Mouse (Mus musculus): ENCODE measurements around the gene Ddi2. TPM values are rescaled to one million over a fixed set of nuclear protein-coding genes. Genes with fewer than 3 reads are reported as not detected.

Ddi2 gene
- total RNA-seq, 1 experiment from 2014 or later, result 29.2 TPM

DNA sequence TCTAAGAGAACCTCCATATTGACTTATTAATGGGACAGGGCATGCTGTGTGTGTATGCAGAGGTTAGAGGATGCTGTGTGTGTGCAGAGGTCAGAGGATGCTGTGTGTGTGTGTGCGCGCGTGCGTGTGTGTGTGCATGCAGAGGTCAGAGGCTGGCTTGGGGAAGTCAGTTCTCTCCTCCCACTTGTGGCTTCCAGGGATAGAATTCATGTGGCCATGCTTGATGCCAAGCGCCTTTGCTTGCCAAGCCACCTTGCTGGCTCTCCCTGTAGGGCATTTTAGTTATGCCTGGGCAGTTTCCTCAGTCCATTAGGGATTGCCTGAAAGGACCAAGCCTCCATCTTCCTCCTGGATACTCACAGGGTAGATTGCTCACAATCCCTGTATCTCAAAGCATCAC lies 86.5 kb downstream of the Ddi2 start:
- ATAC-seq (ENCODE audit: extremely low read depth, insufficient number of reproducible peaks, low FRiP score, poor library complexity, severe bottlenecking), result no peak

DNA sequence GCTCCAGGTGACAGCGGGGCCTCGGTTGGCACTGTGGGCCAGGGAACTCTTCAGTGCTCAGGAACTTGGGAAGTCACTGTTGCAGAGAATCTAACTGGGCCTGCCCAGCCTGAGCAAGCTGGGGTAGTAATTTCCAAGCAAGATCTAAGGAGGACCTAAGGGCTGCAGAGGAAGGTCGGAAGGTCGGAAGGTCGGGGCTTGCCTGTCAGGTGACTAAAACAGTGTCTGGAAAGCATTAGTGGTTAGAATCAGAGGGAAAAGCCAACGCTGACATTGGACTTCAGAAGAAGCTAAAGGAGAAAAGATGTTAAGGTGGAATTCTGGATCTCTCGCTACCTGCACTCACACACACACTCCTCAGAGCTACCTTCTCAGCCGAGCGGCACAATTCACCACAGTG lies 87.2 kb downstream of the Ddi2 start:
- no peak for ATAC-seq (ENCODE audit: extremely low read depth, insufficient number of reproducible peaks, low FRiP score, poor library complexity, severe bottlenecking)

DNA sequence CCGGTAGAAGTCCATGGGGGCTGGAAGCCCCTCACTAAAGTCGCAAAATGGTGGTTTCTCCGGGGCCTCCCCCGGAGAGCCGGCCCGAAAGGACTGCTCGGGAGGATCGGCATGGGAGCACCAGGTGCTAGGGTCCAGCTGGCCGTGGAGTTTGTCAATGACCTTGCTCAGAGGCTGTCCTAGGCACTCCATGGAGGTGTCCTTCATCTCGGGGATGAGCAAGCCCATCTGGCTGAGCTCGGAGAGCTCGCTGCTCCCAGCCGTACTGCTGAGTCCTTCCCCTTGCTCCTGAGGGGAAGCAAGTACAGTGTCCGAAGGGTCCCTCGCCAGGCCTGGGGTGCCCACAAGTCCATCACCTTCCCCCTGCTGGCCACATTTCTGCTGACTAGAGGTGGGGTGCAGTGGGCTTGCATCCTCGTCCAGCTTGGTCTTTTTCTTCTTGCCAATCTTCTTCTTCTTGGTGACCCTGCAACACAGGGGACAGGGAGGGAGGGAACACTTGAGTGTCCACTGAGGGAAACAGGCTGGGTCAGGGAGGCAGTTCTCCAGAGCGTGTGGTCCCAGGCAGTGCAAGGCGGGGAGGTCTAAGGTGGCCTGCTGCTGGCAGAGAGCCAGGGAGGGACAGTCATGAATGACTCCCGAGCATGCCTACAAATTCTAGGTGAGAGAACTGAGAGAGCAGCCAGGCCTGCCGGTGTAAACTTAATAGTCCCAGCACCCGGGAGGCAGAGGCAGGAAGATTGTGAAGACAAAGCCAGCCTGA lies 90.9 kb downstream of the Ddi2 start:
- ATAC-seq (ENCODE audit: extremely low read depth, insufficient number of reproducible peaks, low FRiP score, poor library complexity, severe bottlenecking), result no peak

DNA sequence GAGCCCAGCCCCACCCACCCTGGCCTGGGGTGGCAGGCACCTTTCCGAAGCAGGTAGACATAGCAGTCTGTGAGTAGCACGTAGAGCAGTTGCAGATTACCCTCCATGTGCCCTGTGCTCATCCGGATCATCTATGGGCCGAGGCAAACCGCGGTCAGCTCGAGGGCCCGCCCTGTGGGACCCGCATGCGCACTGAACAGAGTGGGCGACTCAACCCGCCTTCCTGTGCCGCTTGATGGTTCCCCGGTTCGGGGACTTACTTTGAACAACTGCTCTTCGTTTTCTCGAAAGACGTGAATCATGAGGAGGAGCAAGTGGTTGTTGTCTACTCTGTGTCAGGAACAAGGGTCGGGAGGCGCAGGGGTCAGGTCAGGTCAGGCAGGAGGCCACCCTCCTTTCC lies 92.0 kb downstream of the Ddi2 start:
- no peak for ATAC-seq (ENCODE audit: extremely low read depth, insufficient number of reproducible peaks, low FRiP score, poor library complexity, severe bottlenecking)

DNA sequence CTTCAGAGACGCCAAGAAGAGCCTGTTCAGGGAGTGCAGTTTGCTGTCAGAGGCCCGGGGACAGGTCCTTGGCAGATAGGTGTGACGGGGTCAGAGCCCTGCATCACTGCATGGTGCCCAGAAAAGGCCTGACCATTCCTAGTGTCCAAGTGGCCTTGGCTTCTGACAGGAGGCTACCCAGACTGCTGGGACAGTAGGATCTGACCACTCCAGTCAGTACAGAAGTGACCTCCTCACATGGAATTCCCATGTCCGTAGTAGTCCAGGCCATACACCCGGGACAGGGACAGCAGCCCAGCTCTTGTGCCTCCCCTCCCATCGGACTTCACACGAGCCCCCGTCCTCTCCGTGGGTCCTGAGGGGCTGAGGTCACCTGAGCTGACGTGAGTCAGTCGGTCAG lies 93.2 kb downstream of the Ddi2 start:
- no peak for ATAC-seq (ENCODE audit: extremely low read depth, insufficient number of reproducible peaks, low FRiP score, poor library complexity, severe bottlenecking)

DNA sequence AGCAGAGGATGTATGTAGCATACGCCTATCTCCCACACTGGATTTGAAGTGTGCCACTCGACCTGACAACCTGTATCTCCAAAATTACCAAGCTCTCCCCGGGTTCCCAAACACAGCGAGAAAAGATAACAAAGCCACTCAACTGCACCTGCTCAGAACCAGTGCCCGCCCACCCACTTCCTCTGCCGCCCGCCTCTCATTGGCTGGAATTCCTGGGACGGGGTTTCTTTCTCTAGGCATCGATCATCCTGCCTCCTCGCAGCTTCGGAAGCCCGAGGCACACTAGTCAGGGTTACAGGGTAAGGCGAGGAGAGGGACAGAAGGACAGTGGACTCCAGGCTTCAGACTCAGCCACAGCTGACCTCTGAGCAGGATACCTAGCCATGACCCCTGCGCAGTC lies 94.6 kb downstream of the Ddi2 start:
- no peak for ATAC-seq (ENCODE audit: extremely low read depth, insufficient number of reproducible peaks, low FRiP score, poor library complexity, severe bottlenecking)

Other genes starting within 250 kb of the Ddi2 start
- 40.5 and 54.9 TPM in 2 replicates for gene Spen, start 184.8 kb downstream of the Ddi2 start, total RNA-seq (2017)
- gene Fblim1, start 117.3 kb downstream of the Ddi2 start, total RNA-seq (2017), result 0.12 TPM in 1 of 2 replicates, not detected in the other
- not detected in 2 replicates for gene Tmem82, start 104.8 kb downstream of the Ddi2 start, total RNA-seq (2017)
- gene Slc25a34, start 99.6 kb downstream of the Ddi2 start, total RNA-seq (2017), result 0.23 and 0.25 TPM in 2 replicates
- gene Plekhm2, start 58.5 kb downstream of the Ddi2 start, total RNA-seq (2017), result 15.6 and 16.6 TPM in 2 replicates
- 6.5 TPM in 1 of 2 replicates, not detected in the other for gene Rsc1a1, start 37.8 kb downstream of the Ddi2 start, total RNA-seq (2017)
- gene Agmat, start 23.3 kb upstream of the Ddi2 start, total RNA-seq (2017), result not detected in 2 replicates
- 7.0 and 9.8 TPM in 2 replicates for gene Dnajc16, start 67.5 kb upstream of the Ddi2 start, total RNA-seq (2017)
- gene Casp9, start 70.2 kb upstream of the Ddi2 start, total RNA-seq (2017), result 31.2 and 34.0 TPM in 2 replicates
- gene Cela2a, start 102.7 kb upstream of the Ddi2 start, total RNA-seq (2017), result not detected in 2 replicates
- gene Ctrc, start 122.9 kb upstream of the Ddi2 start, total RNA-seq (2017), result not detected in 2 replicates
- gene Efhd2, start 151.5 kb upstream of the Ddi2 start, total RNA-seq (2017), result 84.2 and 88.8 TPM in 2 replicates